Mouse (Mus musculus) embryonic facial prominence, embryonic 12.5 days (tissue): Measurements from ENCODE around the gene Ndufa4l2. TPM values are rescaled to one million over a fixed set of nuclear protein-coding genes. Genes with fewer than 3 reads are reported as not detected.
A peak's percentile ranks its signal among the peaks of the same experiment; 100 is the strongest.

ENCODE experiments used
- ATAC-seq: fragments of 200-750 bp; cut with Nextera tagmentation; 2 replicates; pipeline ENCODE4 v1.8.0; 2017; ENCODE audit not compliant: insufficient number of reproducible peaks, insufficient read depth, low FRiP score, low TSS enrichment
- H3K27ac ChIP-seq: fragments of 300-500 bp; sonication (generic); 2 replicates; pipeline ENCODE4 v1.5.1; 2016; ENCODE audit warnings: mild to moderate bottlenecking
- H3K27me3 ChIP-seq: fragments of 300-500 bp; sonication (generic); 2 replicates; pipeline ENCODE4 v1.6.1; 2016; ENCODE audit warnings: mild to moderate bottlenecking, moderate library complexity
- H3K36me3 ChIP-seq: fragments of 300-500 bp; sonication (generic); 2 replicates; pipeline ENCODE4 v1.6.1; 2016; ENCODE audit warnings: mild to moderate bottlenecking
- H3K4me1 ChIP-seq: fragments of 300-500 bp; sonication (generic); 2 replicates; pipeline ENCODE4 v1.6.1; 2016
- H3K4me2 ChIP-seq: fragments of 300-500 bp; sonication (generic); replicated peaks from 2 replicates; pipeline ENCODE4 v1.6.1; 2016; ENCODE audit warnings: mild to moderate bottlenecking, moderate library complexity
- H3K4me3 ChIP-seq: fragments of 300-500 bp; sonication (generic); 2 replicates; pipeline ENCODE4 v1.5.1; 2016; ENCODE audit warnings: mild to moderate bottlenecking
- H3K9ac ChIP-seq: fragments of 300-500 bp; sonication (generic); 2 replicates; pipeline ENCODE4 v1.6.1; 2016; ENCODE audit warnings: mild to moderate bottlenecking, moderate library complexity
- H3K9me3 ChIP-seq: fragments of 300-500 bp; sonication (generic); 2 replicates; pipeline ENCODE4 v1.6.1; 2016; ENCODE audit warnings: mild to moderate bottlenecking, moderate library complexity
- WGBS: fragments of 180-500 bp; shearing (Covaris S2); methylation state at CpG from one replicate; pipeline ENCODE4 v1.1.7; 2016; 5-methylcytosine and 5-hydroxymethylcytosine counted together
- polyA plus RNA-seq: library from polyadenylated mRNA; unstranded; fragments of >200 nt; fragmentation: Nextera tagmentation; extraction: Ambion mirVana; gene quantifications from 2 replicates; pipeline ENCODE4 v1.2.1, GENCODE M21; 2016

Ndufa4l2 gene
- polyA plus RNA-seq, 1 experiment from 2014 or later = 2.9 TPM

GRCm38 (mm10) chr10:127549892-127550291, 35.1 kb downstream of the Ndufa4l2 start:
- no peak overlapping the region for H3K27ac ChIP-seq
- H3K27me3 ChIP-seq = no peaks in the 10 kb centered on the region
- ATAC-seq = no peak
- H3K9ac ChIP-seq = no peak overlapping the region
- no peaks in the 10 kb centered on the region for H3K9me3 ChIP-seq
- H3K4me2 ChIP-seq = no peak overlapping the region
- 90% methylated on average over 17 of the region's 17 CpGs for WGBS
- no peaks in the 10 kb centered on the region for H3K4me1 ChIP-seq
- no peak overlapping the region for H3K4me3 ChIP-seq
- H3K36me3 ChIP-seq = peaks cover 100% of the 10 kb centered on the region

- no peak for ATAC-seq
- H3K27me3 ChIP-seq = no peaks in the 10 kb centered on the region
- no peaks in the 10 kb centered on the region for H3K9me3 ChIP-seq
- no peak overlapping the region for H3K4me3 ChIP-seq
- H3K4me2 ChIP-seq = no peak overlapping the region
- H3K27ac ChIP-seq = no peak overlapping the region
- WGBS = 75% methylated on average over 18 of the region's 18 CpGs
- peaks cover 100% of the 10 kb centered on the region for H3K36me3 ChIP-seq
- no peaks in the 10 kb centered on the region for H3K4me1 ChIP-seq
- H3K9ac ChIP-seq = no peak overlapping the region
Measured at GRCm38 (mm10) chr10:127555703-127556102, 40.9 kb downstream of the Ndufa4l2 start.

- Histone ChIP-seq H3K4me1 (no peaks in the 10 kb centered on the region), H3K27me3 (no peaks in the 10 kb centered on the region), H3K9ac (no peak overlapping the region), H3K4me2 (no peak overlapping the region), H3K27ac (no peak overlapping the region), H3K36me3 (peaks cover 100% of the 10 kb centered on the region), H3K4me3 (no peak overlapping the region), H3K9me3 (no peaks in the 10 kb centered on the region)
- ATAC-seq = no peak
- 91% methylated on average over 13 of the region's 13 CpGs for WGBS
Measured at GRCm38 (mm10) chr10:127557397-127557796, 42.6 kb downstream of the Ndufa4l2 start.

- Histone ChIP-seq H3K4me3 (no peak overlapping the region), H3K27ac (no peak overlapping the region), H3K27me3 (no peaks in the 10 kb centered on the region), H3K4me2 (no peak overlapping the region), H3K36me3 (peaks cover 92% of the 10 kb centered on the region), H3K4me1 (peaks cover 8% of the 10 kb centered on the region; the same call in 1 of the 2 replicates), H3K9me3 (no peaks in the 10 kb centered on the region), H3K9ac (no peak overlapping the region)
- ATAC-seq = no peak
Measured at GRCm38 (mm10) chr10:127561145-127561544, 46.4 kb downstream of the Ndufa4l2 start.

GRCm38 (mm10) chr10:127563840-127564239, 49.1 kb downstream of the Ndufa4l2 start:
- WGBS = 57% methylated on average over 8 of the region's 8 CpGs
- Histone ChIP-seq H3K4me2 (no peak overlapping the region), H3K27ac (peak overlapping the region; percentile 4; the same call in 1 of the 2 replicates), H3K4me1 (peaks cover 8% of the 10 kb centered on the region; the same call in 1 of the 2 replicates), H3K9ac (no peak overlapping the region), H3K36me3 (peaks cover 88% of the 10 kb centered on the region), H3K9me3 (no peaks in the 10 kb centered on the region), H3K27me3 (no peaks in the 10 kb centered on the region), H3K4me3 (no peak overlapping the region)
- ATAC-seq = no peak

GRCm38 (mm10) chr10:127564301-127564700, 49.5 kb downstream of the Ndufa4l2 start:
- WGBS = 51% methylated on average over 13 of the region's 13 CpGs
- H3K27ac ChIP-seq = 0 out of 2 replicates have a peak overlapping the region, but pooled peaks have one; percentile 4
- peaks cover 8% of the 10 kb centered on the region; the same call in 1 of the 2 replicates for H3K4me1 ChIP-seq
- H3K4me2 ChIP-seq = no peak overlapping the region
- H3K27me3 ChIP-seq = no peaks in the 10 kb centered on the region
- H3K36me3 ChIP-seq = peaks cover 88% of the 10 kb centered on the region
- no peak for ATAC-seq
- no peak overlapping the region for H3K4me3 ChIP-seq
- no peaks in the 10 kb centered on the region for H3K9me3 ChIP-seq
- no peak overlapping the region for H3K9ac ChIP-seq

Other genes starting within 250 kb of the Ndufa4l2 start
- gene Dctn2, start 248.6 kb upstream of the Ndufa4l2 start, polyA plus RNA-seq = 199 and 213 TPM in 2 replicates
- 17.2 and 23.3 TPM in 2 replicates for gene Mbd6, start 225.9 kb upstream of the Ndufa4l2 start, polyA plus RNA-seq
- gene Mars, start 203.2 kb upstream of the Ndufa4l2 start, polyA plus RNA-seq = 138 and 142 TPM in 2 replicates
- gene Arhgap9, start 193.0 kb upstream of the Ndufa4l2 start, polyA plus RNA-seq = 1.8 and 2.6 TPM in 2 replicates
- 15.5 and 16.4 TPM in 2 replicates for gene Gli1, start 173.0 kb upstream of the Ndufa4l2 start, polyA plus RNA-seq
- 0.03 TPM in 1 of 2 replicates, not detected in the other for gene Inhbe, start 160.6 kb upstream of the Ndufa4l2 start, polyA plus RNA-seq
- gene Inhbc, start 144.5 kb upstream of the Ndufa4l2 start, polyA plus RNA-seq = 0.09 TPM in 1 of 2 replicates, not detected in the other
- 44.9 and 53.0 TPM in 2 replicates for gene R3hdm2, start 134.6 kb upstream of the Ndufa4l2 start, polyA plus RNA-seq
- gene Stac3, start 13.3 kb upstream of the Ndufa4l2 start, polyA plus RNA-seq = 5.9 and 7.9 TPM in 2 replicates
- 82.4 and 88.2 TPM in 2 replicates for gene Shmt2, start 7.5 kb downstream of the Ndufa4l2 start, polyA plus RNA-seq
- gene Nxph4, start 19.6 kb downstream of the Ndufa4l2 start, polyA plus RNA-seq = 6.5 and 8.0 TPM in 2 replicates
- 115 TPM in 2 replicates for gene Lrp1, start 106.2 kb downstream of the Ndufa4l2 start, polyA plus RNA-seq
- 13.0 and 13.3 TPM in 2 replicates for gene Stat6, start 128.0 kb downstream of the Ndufa4l2 start, polyA plus RNA-seq
- gene Nemp1, start 151.9 kb downstream of the Ndufa4l2 start, polyA plus RNA-seq = 9.0 and 11.9 TPM in 2 replicates
- 18.8 and 19.5 TPM in 2 replicates for gene Nab2, start 153.6 kb downstream of the Ndufa4l2 start, polyA plus RNA-seq
- gene Myo1a, start 190.2 kb downstream of the Ndufa4l2 start, polyA plus RNA-seq = 0.20 and 0.58 TPM in 2 replicates
- gene Tac2, start 209.5 kb downstream of the Ndufa4l2 start, polyA plus RNA-seq = 1.2 and 2.1 TPM in 2 replicates
- 4.8 and 5.2 TPM in 2 replicates for gene Zbtb39, start 224.6 kb downstream of the Ndufa4l2 start, polyA plus RNA-seq
- gene Gpr182, start 236.8 kb downstream of the Ndufa4l2 start, polyA plus RNA-seq = 0.48 and 0.70 TPM in 2 replicates
- gene Rdh1, start 244.8 kb downstream of the Ndufa4l2 start, polyA plus RNA-seq = not detected in 2 replicates
- 0.09 TPM in 1 of 2 replicates, not detected in the other for gene Rdh16f1, start 244.8 kb downstream of the Ndufa4l2 start, polyA plus RNA-seq